Mouse (Mus musculus) cerebellum, postnatal 10 days (tissue): ENCODE results near the gene Dclk2.

ENCODE experiments used
- DNase-seq, 2 experiments: peaks; one replicate each; pipeline ENCODE4 v3.0.0; 2021; ENCODE audit warnings: mixed read lengths in 2 of 2

The Dclk2 gene

GRCm38 (mm10) chr3:86887512-86887911 is 33.1 kb downstream of the Dclk2 start:
- DNase-seq, result no peak

GRCm38 (mm10) chr3:86885180-86885579 is 35.5 kb downstream of the Dclk2 start:
- DNase-seq, result no peak

- no peak for DNase-seq
Measured at GRCm38 (mm10) chr3:86884481-86884880, 36.2 kb downstream of the Dclk2 start.

GRCm38 (mm10) chr3:86883985-86884384 is 36.7 kb downstream of the Dclk2 start:
- DNase-seq, result no peak

GRCm38 (mm10) chr3:86875912-86876311 is 44.7 kb downstream of the Dclk2 start:
- DNase-seq, result no peak

- peak in 1 of 2 experiments; percentile 31 for DNase-seq
Measured at GRCm38 (mm10) chr3:86873092-86873600, 47.5 kb downstream of the Dclk2 start.

GRCm38 (mm10) chr3:86870952-86871351 is 49.7 kb downstream of the Dclk2 start:
- no peak for DNase-seq

- DNase-seq, result peak in 1 of 2 experiments; percentile 30
Measured at GRCm38 (mm10) chr3:86870411-86870810, 50.2 kb downstream of the Dclk2 start.

- DNase-seq, result peak in 1 of 2 experiments; percentile 28
Measured at GRCm38 (mm10) chr3:86868721-86869120, 51.9 kb downstream of the Dclk2 start.

- DNase-seq, result peak in 1 of 2 experiments; percentile 32
Measured at GRCm38 (mm10) chr3:86863327-86864008, 57.2 kb downstream of the Dclk2 start.

GRCm38 (mm10) chr3:86862939-86863311 is 57.7 kb downstream of the Dclk2 start:
- DNase-seq, result peak; percentile 64 to 69

GRCm38 (mm10) chr3:86862245-86862938 is 58.3 kb downstream of the Dclk2 start:
- DNase-seq, result no peak

- DNase-seq, result no peak
Measured at GRCm38 (mm10) chr3:86859791-86860190, 60.9 kb downstream of the Dclk2 start.

- DNase-seq, result no peak
Measured at GRCm38 (mm10) chr3:86858699-86859098, 62.0 kb downstream of the Dclk2 start.

GRCm38 (mm10) chr3:86857833-86858398 is 62.7 kb downstream of the Dclk2 start:
- DNase-seq, result no peak

- peak; percentile 52 to 73 for DNase-seq
Measured at GRCm38 (mm10) chr3:86852867-86853266, 67.8 kb downstream of the Dclk2 start.

- DNase-seq, result no peak
Measured at GRCm38 (mm10) chr3:86851131-86851530, 69.5 kb downstream of the Dclk2 start.

GRCm38 (mm10) chr3:86850394-86851030 is 70.1 kb downstream of the Dclk2 start:
- DNase-seq, result peak; percentile 81 to 84

- no peak for DNase-seq
Measured at GRCm38 (mm10) chr3:86849337-86849736, 71.3 kb downstream of the Dclk2 start.

GRCm38 (mm10) chr3:86847536-86847935 is 73.1 kb downstream of the Dclk2 start:
- no peak for DNase-seq

GRCm38 (mm10) chr3:86846036-86846435 is 74.6 kb downstream of the Dclk2 start:
- no peak for DNase-seq

GRCm38 (mm10) chr3:86845578-86845977 is 75.1 kb downstream of the Dclk2 start:
- DNase-seq, result no peak

- DNase-seq, result no peak
Measured at GRCm38 (mm10) chr3:86844804-86845481, 75.7 kb downstream of the Dclk2 start.
